Mouse (Mus musculus) lung, postnatal 4 days (tissue): ENCODE measurements around the gene Sema3d.

Source experiments
- DNase-seq, 2 experiments: peaks; one replicate each; pipeline ENCODE4 v3.0.0; 2021

Sema3d gene

GRCm38 (mm10) chr5:12637763-12638468, 254.7 kb downstream of the Sema3d start:
- DNase-seq: no peak
